Mouse (Mus musculus): ENCODE measurements around the gene Mei1.

Mei1 gene

GRCm38 (mm10) chr15:82151176-82151575 is 81.4 kb downstream of the Mei1 start:
- DNase-seq (ENCODE audit: low spot score in 2 of 2), result no peak

- DNase-seq (ENCODE audit: low spot score in 2 of 2), result no peak
Measured at GRCm38 (mm10) chr15:82152022-82152421, 82.2 kb downstream of the Mei1 start.

- no peak for DNase-seq (ENCODE audit: low spot score in 2 of 2)
Measured at GRCm38 (mm10) chr15:82152435-82152834, 82.6 kb downstream of the Mei1 start.

- no peak for DNase-seq (ENCODE audit: low spot score in 2 of 2)
Measured at GRCm38 (mm10) chr15:82156298-82156697, 86.5 kb downstream of the Mei1 start.

- no peak for DNase-seq (ENCODE audit: low spot score in 2 of 2)
Measured at GRCm38 (mm10) chr15:82156902-82157301, 87.1 kb downstream of the Mei1 start.

GRCm38 (mm10) chr15:82158243-82159035 is 88.6 kb downstream of the Mei1 start:
- DNase-seq (ENCODE audit: low spot score in 2 of 2), result no peak

- DNase-seq (ENCODE audit: low spot score in 2 of 2), result no peak
Measured at GRCm38 (mm10) chr15:82159471-82159870, 89.7 kb downstream of the Mei1 start.

- DNase-seq (ENCODE audit: low spot score in 2 of 2), result no peak
Measured at GRCm38 (mm10) chr15:82160731-82161640, 91.2 kb downstream of the Mei1 start.

- no peak for DNase-seq (ENCODE audit: low spot score in 2 of 2)
Measured at GRCm38 (mm10) chr15:82161965-82162600, 92.3 kb downstream of the Mei1 start.

GRCm38 (mm10) chr15:82163356-82164060 is 93.7 kb downstream of the Mei1 start:
- DNase-seq (ENCODE audit: low spot score in 2 of 2), result no peak

- no peak for DNase-seq (ENCODE audit: low spot score in 2 of 2)
Measured at GRCm38 (mm10) chr15:82164061-82164399, 94.2 kb downstream of the Mei1 start.

- no peak for DNase-seq (ENCODE audit: low spot score in 2 of 2)
Measured at GRCm38 (mm10) chr15:82164496-82164895, 94.7 kb downstream of the Mei1 start.

- peak in 1 of 2 experiments; percentile 72 for DNase-seq (ENCODE audit: low spot score in 2 of 2)
Measured at GRCm38 (mm10) chr15:82165332-82166239, 95.8 kb downstream of the Mei1 start.

GRCm38 (mm10) chr15:82166240-82167100 is 96.7 kb downstream of the Mei1 start:
- no peak for DNase-seq (ENCODE audit: low spot score in 2 of 2)

GRCm38 (mm10) chr15:82167201-82168168 is 97.7 kb downstream of the Mei1 start:
- no peak for DNase-seq (ENCODE audit: low spot score in 2 of 2)

GRCm38 (mm10) chr15:82169671-82170070 is 99.9 kb downstream of the Mei1 start:
- DNase-seq (ENCODE audit: low spot score in 2 of 2), result no peak

GRCm38 (mm10) chr15:82170437-82171377 is 100.9 kb downstream of the Mei1 start:
- no peak for DNase-seq (ENCODE audit: low spot score in 2 of 2)
